Mouse (Mus musculus): ENCODE measurements around the gene Tcap. TPM values are rescaled to one million over a fixed set of nuclear protein-coding genes. Genes with fewer than 3 reads are reported as not detected.

The Tcap gene
- total RNA-seq, 1 experiment: 0.45 TPM

DNA sequence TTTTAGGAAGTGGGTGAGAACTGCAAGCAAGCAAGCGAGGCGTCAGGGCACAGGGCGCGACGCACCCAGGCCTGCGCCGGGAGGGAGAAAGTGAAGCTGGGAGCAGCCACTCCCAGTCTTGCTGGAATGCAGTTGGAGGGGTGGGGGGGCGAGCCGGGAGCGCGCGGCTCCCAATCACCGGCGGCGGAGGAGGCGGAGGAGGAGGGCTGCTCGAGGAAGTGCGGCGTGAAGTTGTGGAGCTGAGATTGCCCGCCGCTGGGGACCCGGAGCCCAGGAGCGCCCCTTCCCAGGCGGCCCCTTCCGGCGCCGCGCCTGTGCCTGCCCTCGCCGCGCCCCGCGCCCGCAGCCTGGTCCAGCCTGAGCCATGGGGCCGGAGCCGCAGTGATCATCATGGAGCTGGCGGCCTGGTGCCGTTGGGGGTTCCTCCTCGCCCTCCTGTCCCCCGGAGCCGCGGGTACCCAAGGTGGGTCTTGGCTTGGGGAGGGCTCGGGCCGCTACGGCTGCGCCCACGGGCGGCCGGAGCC lies 28.7 kb downstream of the Tcap start, which contains the start of gene Erbb2:
Gene Erbb2, plus strand, starts transcription at position 198 of the 524 bp plus-strand sequence.
- H3K27ac ChIP-seq (ENCODE audit: insufficient read depth, low read depth, low read length, poor library complexity, severe bottlenecking): no peak within 1 kb of the TSS

DNA sequence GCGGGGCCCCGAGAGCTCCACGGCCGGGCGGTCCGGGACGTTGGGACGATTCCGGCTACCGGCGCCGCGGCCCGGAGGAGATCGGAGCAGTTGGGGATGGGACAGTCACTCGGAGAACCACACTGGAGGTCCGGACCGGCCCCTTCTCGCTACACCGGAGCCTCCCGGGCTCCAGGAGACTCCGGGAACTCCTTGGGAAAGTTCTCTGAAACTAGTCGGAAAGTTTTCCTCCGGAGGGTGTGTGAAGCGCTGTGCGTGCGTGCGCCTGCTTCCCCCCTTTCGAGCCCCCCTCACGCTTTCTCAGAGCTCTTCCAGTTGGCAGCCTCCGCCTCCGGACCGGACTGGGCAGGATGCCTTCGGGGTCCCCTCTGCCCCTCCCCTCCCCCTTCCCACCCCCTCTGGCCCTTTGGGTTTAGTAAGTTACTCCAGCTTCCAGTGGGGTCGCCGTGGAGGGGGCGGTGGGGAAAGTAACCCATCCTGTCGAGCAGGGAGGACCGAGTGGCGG lies 29.2 kb downstream of the Tcap start:
- TF ChIP-seq HCFC1 (IDR thresholded peaks at IDR 0.05; ENCODE audit: borderline replicate concordance, insufficient read depth, low read length) (no peak), MAFK (IDR thresholded peaks at IDR 0.05; ENCODE audit: insufficient read depth, low read depth, low read length) (no peak), ZC3H11A (IDR thresholded peaks at IDR 0.05; ENCODE audit: borderline replicate concordance, low read depth, low read length) (no peak), CHD2 (IDR thresholded peaks at IDR 0.05; ENCODE audit: low read depth, low read length) (no peak), ZNF384 (IDR thresholded peaks at IDR 0.05; ENCODE audit: low read depth, low read length) (no peak)
- Histone ChIP-seq H3K4me3 (ENCODE audit: insufficient read depth in 1 of 2, low read depth in 1 of 2, low read length in 2 of 2, poor library complexity in 1 of 2, severe bottlenecking in 1 of 2) (peak overlapping the region; percentile 85 to 96), H3K27ac (ENCODE audit: insufficient read depth, low read depth, low read length, poor library complexity, severe bottlenecking) (no peak overlapping the region), H3K9ac (ENCODE audit: insufficient read depth, low read depth, low read length, poor library complexity, severe bottlenecking) (peak overlapping the region; percentile 88), H3K9me3 (ENCODE audit: control insufficient read depth, insufficient read depth, low read depth, low read length) (no peaks in the 10 kb centered on the region), H3K36me3 (ENCODE audit: control insufficient read depth, insufficient read depth, low read length, poor library complexity, severe bottlenecking) (no peaks in the 10 kb centered on the region), H3K4me1 (ENCODE audit: control insufficient read depth in 2 of 2, insufficient read depth in 2 of 2, low read length in 2 of 2, poor library complexity in 1 of 2) (peaks cover 2 to 11% of the 10 kb centered on the region in 2 experiments; a peak in 1 of 4 replicates)
- no peak for DNase-seq (ENCODE audit: low read depth, low spot score)
- in situ Hi-C loops (cut with MboI; ENCODE audit: low sequenced_read_pairs in 2 of 2, unreplicated experiment in 2 of 2): no loop called here

More for the DNA sequence above, 28.7 kb downstream of the Tcap start, which contains the start of gene Erbb2:
- H3K36me3 ChIP-seq (ENCODE audit: control insufficient read depth, insufficient read depth, low read length, poor library complexity, severe bottlenecking): no peaks in the 10 kb centered on the region
- H3K9me3 ChIP-seq (ENCODE audit: control insufficient read depth, insufficient read depth, low read depth, low read length): no peaks in the 10 kb centered on the region
- peaks cover 2 to 11% of the 10 kb centered on the region in 2 experiments; a peak in 1 of 4 replicates for H3K4me1 ChIP-seq (ENCODE audit: control insufficient read depth in 2 of 2, insufficient read depth in 2 of 2, low read length in 2 of 2, poor library complexity in 1 of 2)
- DNase-seq (ENCODE audit: low read depth, low spot score): peak; percentile 71
- TF ChIP-seq ZNF384 (IDR thresholded peaks at IDR 0.05; ENCODE audit: low read depth, low read length) (no peak), CHD2 (IDR thresholded peaks at IDR 0.05; ENCODE audit: low read depth, low read length) (no peak), ZC3H11A (IDR thresholded peaks at IDR 0.05; ENCODE audit: borderline replicate concordance, low read depth, low read length) (no peak), HCFC1 (IDR thresholded peaks at IDR 0.05; ENCODE audit: borderline replicate concordance, insufficient read depth, low read length) (no peak), MAFK (IDR thresholded peaks at IDR 0.05; ENCODE audit: insufficient read depth, low read depth, low read length) (no peak)
- H3K4me3 ChIP-seq (ENCODE audit: insufficient read depth in 1 of 2, low read depth in 1 of 2, low read length in 2 of 2, poor library complexity in 1 of 2, severe bottlenecking in 1 of 2): peak within 1 kb of the TSS; percentile 85 to 96
- in situ Hi-C loops (cut with MboI; ENCODE audit: low sequenced_read_pairs in 2 of 2, unreplicated experiment in 2 of 2): no loop called here
- H3K9ac ChIP-seq (ENCODE audit: insufficient read depth, low read depth, low read length, poor library complexity, severe bottlenecking): peak within 1 kb of the TSS; percentile 88

DNA sequence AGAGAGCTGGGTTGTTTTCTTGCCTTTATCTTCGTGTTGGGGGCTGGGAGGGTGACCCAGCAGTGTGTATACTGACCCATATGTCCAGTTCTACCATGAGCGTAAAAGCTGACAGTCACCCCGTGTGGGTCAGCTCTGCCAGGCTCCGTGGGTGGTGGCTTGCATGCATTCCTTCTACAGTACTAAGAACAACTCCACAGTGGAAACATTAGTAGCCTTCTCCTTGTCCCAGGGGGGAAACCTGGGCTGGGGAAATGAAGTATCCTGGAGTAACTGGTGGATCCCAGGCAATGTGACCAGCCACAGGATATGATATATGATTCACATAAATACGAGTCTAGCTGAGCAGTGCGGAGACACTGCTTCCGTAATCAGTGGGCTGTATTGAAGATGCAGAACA lies 30.1 kb downstream of the Tcap start:
- H3K4me1 ChIP-seq (ENCODE audit: control insufficient read depth in 2 of 2, insufficient read depth in 2 of 2, low read length in 2 of 2, poor library complexity in 1 of 2): peaks cover 2 to 11% of the 10 kb centered on the region in 2 experiments; a peak in 1 of 4 replicates
- no peak overlapping the region; a peak in 1 of 4 replicates for H3K4me3 ChIP-seq (ENCODE audit: insufficient read depth in 1 of 2, low read depth in 1 of 2, low read length in 2 of 2, poor library complexity in 1 of 2, severe bottlenecking in 1 of 2)
- H3K36me3 ChIP-seq (ENCODE audit: control insufficient read depth, insufficient read depth, low read length, poor library complexity, severe bottlenecking): no peaks in the 10 kb centered on the region
- no peak for DNase-seq (ENCODE audit: low read depth, low spot score)
- H3K27ac ChIP-seq (ENCODE audit: insufficient read depth, low read depth, low read length, poor library complexity, severe bottlenecking): no peak overlapping the region
- in situ Hi-C loops (cut with MboI; ENCODE audit: low sequenced_read_pairs in 2 of 2, unreplicated experiment in 2 of 2): no loop called here
- H3K9me3 ChIP-seq (ENCODE audit: control insufficient read depth, insufficient read depth, low read depth, low read length): no peaks in the 10 kb centered on the region
- TF ChIP-seq ZC3H11A (IDR thresholded peaks at IDR 0.05; ENCODE audit: borderline replicate concordance, low read depth, low read length) (no peak), HCFC1 (IDR thresholded peaks at IDR 0.05; ENCODE audit: borderline replicate concordance, insufficient read depth, low read length) (no peak), ZNF384 (IDR thresholded peaks at IDR 0.05; ENCODE audit: low read depth, low read length) (no peak), CHD2 (IDR thresholded peaks at IDR 0.05; ENCODE audit: low read depth, low read length) (no peak), MAFK (IDR thresholded peaks at IDR 0.05; ENCODE audit: insufficient read depth, low read depth, low read length) (no peak)
- H3K9ac ChIP-seq (ENCODE audit: insufficient read depth, low read depth, low read length, poor library complexity, severe bottlenecking): no peak overlapping the region

DNA sequence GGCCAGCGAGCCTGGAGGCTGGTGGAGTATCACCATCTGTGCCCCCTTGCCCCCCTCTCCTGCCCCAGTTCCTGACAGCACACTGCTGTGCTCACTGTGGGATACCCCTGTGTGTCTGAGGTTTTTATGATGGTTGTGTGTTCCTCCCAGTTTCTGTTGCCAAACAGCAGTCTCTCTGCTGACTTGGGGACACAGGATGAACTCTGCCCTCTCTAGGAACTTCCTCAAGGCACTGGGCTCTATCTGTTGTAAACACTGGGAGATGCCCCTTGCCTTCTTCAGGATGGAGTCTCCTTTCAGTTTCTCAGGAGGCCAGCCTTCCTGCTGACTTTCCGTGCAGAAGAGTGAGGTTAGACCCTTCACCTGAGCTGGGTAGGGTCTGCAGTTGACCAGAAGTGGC lies 30.6 kb downstream of the Tcap start:
- no peak overlapping the region for H3K4me3 ChIP-seq (ENCODE audit: insufficient read depth in 1 of 2, low read depth in 1 of 2, low read length in 2 of 2, poor library complexity in 1 of 2, severe bottlenecking in 1 of 2)

More for the DNA sequence above, 30.6 kb downstream of the Tcap start:
- DNase-seq (ENCODE audit: low read depth, low spot score): no peak
- in situ Hi-C loops (cut with MboI; ENCODE audit: low sequenced_read_pairs in 2 of 2, unreplicated experiment in 2 of 2): no loop called here
- no peaks in the 10 kb centered on the region for H3K36me3 ChIP-seq (ENCODE audit: control insufficient read depth, insufficient read depth, low read length, poor library complexity, severe bottlenecking)
- H3K4me1 ChIP-seq (ENCODE audit: control insufficient read depth in 2 of 2, insufficient read depth in 2 of 2, low read length in 2 of 2, poor library complexity in 1 of 2): peaks cover 2 to 8% of the 10 kb centered on the region in 2 experiments; a peak in 1 of 4 replicates
- TF ChIP-seq MAFK (IDR thresholded peaks at IDR 0.05; ENCODE audit: insufficient read depth, low read depth, low read length) (no peak), CHD2 (IDR thresholded peaks at IDR 0.05; ENCODE audit: low read depth, low read length) (no peak), HCFC1 (IDR thresholded peaks at IDR 0.05; ENCODE audit: borderline replicate concordance, insufficient read depth, low read length) (no peak), ZNF384 (IDR thresholded peaks at IDR 0.05; ENCODE audit: low read depth, low read length) (no peak), ZC3H11A (IDR thresholded peaks at IDR 0.05; ENCODE audit: borderline replicate concordance, low read depth, low read length) (no peak)
- H3K9ac ChIP-seq (ENCODE audit: insufficient read depth, low read depth, low read length, poor library complexity, severe bottlenecking): no peak overlapping the region
- no peaks in the 10 kb centered on the region for H3K9me3 ChIP-seq (ENCODE audit: control insufficient read depth, insufficient read depth, low read depth, low read length)
- H3K27ac ChIP-seq (ENCODE audit: insufficient read depth, low read depth, low read length, poor library complexity, severe bottlenecking): no peak overlapping the region
